In genomic region chr8:111521713-111522429, GRCm38 (mm10) we compare ENCODE assay signal across 1 mouse cellular context.
TF ChIP-seq lines count a peak whose summit lies in the region.

TSS of gene Wdr59 (minus strand) at chr8:111522092.

TF ChIP-seq in CH12.LX, 34 proteins besides CTCF, POLR2A, EP300 and RAD21 (continued from another document):
- TF ChIP-seq SMC3 (IDR thresholded peaks at IDR 0.05; ENCODE audit: low read depth, low read length): no peak
- TF ChIP-seq RCOR1 (conservative IDR thresholded peaks at IDR 0.05; ENCODE audit: low read depth, low read length): no peak
- peak; percentile 70 for TF ChIP-seq USF1 (IDR thresholded peaks at IDR 0.05; ENCODE audit: low read depth, low read length)
- TF ChIP-seq CHD2 (IDR thresholded peaks at IDR 0.05; ENCODE audit: low read length): peak; percentile 66
- TF ChIP-seq MAFK (IDR thresholded peaks at IDR 0.05; ENCODE audit: insufficient replicate concordance, low read length): no peak
- peak; percentile 45; the same call in 1 of the 2 replicates for TF ChIP-seq IRF4 (IDR thresholded peaks at IDR 0.05; ENCODE audit: low read depth, low read length)
- TF ChIP-seq USF2 (conservative IDR thresholded peaks at IDR 0.05; ENCODE audit: low read depth, low read length): peak; percentile 31; the same call in 1 of the 2 replicates
- peak; percentile 100 for TF ChIP-seq HCFC1 (IDR thresholded peaks at IDR 0.05; ENCODE audit: low read depth, low read length)
- peak; percentile 25; the same call in 1 of the 2 replicates for TF ChIP-seq ZNF384 (IDR thresholded peaks at IDR 0.05; ENCODE audit: low read depth, low read length)
- peak; percentile 87 for TF ChIP-seq NELFE (IDR thresholded peaks at IDR 0.05; ENCODE audit: low read depth, low read length)
- TF ChIP-seq POLR2AphosphoS2 (IDR thresholded peaks at IDR 0.05; ENCODE audit: low read depth, low read length): 0 out of 2 replicates have a peak, but pooled peaks have one; percentile 35
TF ChIP-seq in CH12.LX: peak in this region for 20.
